Mouse (Mus musculus) hindbrain, postnatal 0 days (tissue): Measurements from ENCODE around the gene Ascl3. TPM values are rescaled to one million over a fixed set of nuclear protein-coding genes. Genes with fewer than 3 reads are reported as not detected.

ENCODE experiments used
- ATAC-seq: fragments of 200-750 bp; cut with Nextera tagmentation; 2 replicates; pipeline ENCODE4 v1.8.0; 2017; ENCODE audit warnings: mild to moderate bottlenecking, moderate TSS enrichment, moderate library complexity
- DNase-seq: peaks from one replicate; pipeline ENCODE4 v3.0.0-alpha.2; 2015; ENCODE audit warnings: low spot score
- H3K27ac ChIP-seq: fragments of 300-500 bp; sonication (generic); 2 replicates; pipeline ENCODE4 v1.5.1; 2014; ENCODE audit warnings: mild to moderate bottlenecking
- H3K27me3 ChIP-seq: fragments of 300-500 bp; sonication (generic); 2 replicates; pipeline ENCODE4 v1.6.1; 2014; ENCODE audit warnings: low read length, mixed read lengths; ENCODE audit not compliant: insufficient read depth
- H3K36me3 ChIP-seq: fragments of 300-500 bp; sonication (generic); 2 replicates; pipeline ENCODE4 v1.6.1; 2014; ENCODE audit warnings: low read length, mixed read lengths; ENCODE audit not compliant: insufficient read depth
- H3K4me1 ChIP-seq: fragments of 300-500 bp; sonication (generic); 2 replicates; pipeline ENCODE4 v1.6.1; 2014; ENCODE audit warnings: antibody characterized with exemption, low read length, mixed read lengths; ENCODE audit not compliant: insufficient read depth
- H3K4me2 ChIP-seq: fragments of 300-500 bp; sonication (generic); 2 replicates; pipeline ENCODE4 v1.6.1; 2014; ENCODE audit warnings: low read depth, mild to moderate bottlenecking, low read length, moderate library complexity, mixed read lengths
- H3K4me3 ChIP-seq: fragments of 300-500 bp; sonication (generic); 2 replicates; pipeline ENCODE4 v1.5.1; 2014; ENCODE audit warnings: low read length
- H3K9ac ChIP-seq: fragments of 300-500 bp; sonication (generic); replicated peaks from 2 replicates; pipeline ENCODE4 v1.6.1; 2014; ENCODE audit warnings: mild to moderate bottlenecking, low read length, moderate library complexity, mixed read lengths
- H3K9me3 ChIP-seq: fragments of 300-500 bp; sonication (generic); 2 replicates; pipeline ENCODE4 v1.6.1; 2016; ENCODE audit warnings: low read length, mixed read lengths
- CTCF ChIP-seq: IDR thresholded peaks from 2 replicates; pipeline ENCODE4 v1.5.1; 2016; ENCODE audit warnings: antibody characterized with exemption, control low read depth, low read depth
- WGBS: fragments of 180-500 bp; shearing (Covaris S2); extraction: QIAGEN DNeasy Blood & Tissue Kit; methylation state at CpG from one replicate; pipeline ENCODE4 v1.1.7; 2014; 5-methylcytosine and 5-hydroxymethylcytosine counted together
- polyA plus RNA-seq: library from polyadenylated mRNA; unstranded; fragments of >200 nt; fragmentation: Nextera tagmentation; extraction: Ambion mirVana; gene quantifications from 2 replicates; pipeline ENCODE4 v1.2.1, GENCODE M21; 2015
- total RNA-seq: library from RNA; depleted of rRNA; stranded (reverse); fragments of >200 nt; gene quantifications from 2 replicates; pipeline ENCODE4 v1.2.3, GENCODE M21; 2014; rRNA removed

The Ascl3 gene
- not detected in 2 replicates for total RNA-seq
- 0.44 TPM in 1 of 2 replicates, not detected in the other for polyA plus RNA-seq

DNA sequence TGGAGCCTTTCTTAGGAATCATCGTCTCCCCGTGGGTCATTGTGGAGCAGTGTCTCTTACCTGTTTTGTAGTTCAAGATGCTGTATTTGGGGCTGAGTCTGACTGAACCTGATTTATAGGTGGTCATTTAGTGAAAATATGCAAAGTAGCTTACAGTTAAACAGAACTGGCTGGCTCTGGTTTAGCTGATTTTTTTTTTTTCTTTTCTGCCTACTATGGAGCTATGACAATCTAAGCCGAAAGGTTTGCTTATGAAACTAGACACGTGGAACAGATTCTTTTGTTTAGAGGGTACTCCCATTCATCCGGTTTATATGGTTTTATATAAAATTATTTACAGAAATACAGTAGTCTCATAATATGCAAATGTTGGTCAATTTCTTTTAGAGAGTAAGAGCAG, at the start of gene Ascl3:
TSS of gene Ascl3 (minus strand) at position 101 of the 400 bp plus-strand sequence.
- no peak within 1 kb of the TSS for H3K9ac ChIP-seq
- no peak within 1 kb of the TSS for H3K4me3 ChIP-seq
- TF ChIP-seq CTCF: no peak
- no peaks in the 10 kb centered on the region for H3K27me3 ChIP-seq
- H3K9me3 ChIP-seq: no peaks in the 10 kb centered on the region
- ATAC-seq: no peak
- no peak within 1 kb of the TSS for H3K27ac ChIP-seq
- H3K4me2 ChIP-seq: no peak within 1 kb of the TSS
- no peak for DNase-seq
- WGBS: 79% methylated on average over 5 of the region's 5 CpGs
- peaks cover 20% of the 10 kb centered on the region for H3K36me3 ChIP-seq
- no peaks in the 10 kb centered on the region for H3K4me1 ChIP-seq

- no peaks in the 10 kb centered on the region for H3K9me3 ChIP-seq
- H3K4me2 ChIP-seq: peak overlapping the region; percentile 90
- peak overlapping the region; percentile 64 for H3K9ac ChIP-seq
- TF ChIP-seq CTCF: no peak
- ATAC-seq: peak; percentile 64
- under 1% methylated on average over 24 of the region's 24 CpGs for WGBS
- no peaks in the 10 kb centered on the region for H3K36me3 ChIP-seq
- H3K4me3 ChIP-seq: peak overlapping the region; percentile 68
- peaks cover 3% of the 10 kb centered on the region; the same call in 1 of the 2 replicates for H3K27me3 ChIP-seq
- H3K27ac ChIP-seq: peak overlapping the region; percentile 48; the same call in 1 of the 2 replicates
- H3K4me1 ChIP-seq: peaks cover 3% of the 10 kb centered on the region; the same call in 1 of the 2 replicates
- DNase-seq: no peak
Observed at GRCm38 (mm10) chr7:109781087-109781469, 49.6 kb upstream of the Ascl3 start.

- no peak for DNase-seq
- H3K9ac ChIP-seq: no peak overlapping the region
Observed at GRCm38 (mm10) chr7:109772251-109772650, 40.7 kb upstream of the Ascl3 start.

DNA sequence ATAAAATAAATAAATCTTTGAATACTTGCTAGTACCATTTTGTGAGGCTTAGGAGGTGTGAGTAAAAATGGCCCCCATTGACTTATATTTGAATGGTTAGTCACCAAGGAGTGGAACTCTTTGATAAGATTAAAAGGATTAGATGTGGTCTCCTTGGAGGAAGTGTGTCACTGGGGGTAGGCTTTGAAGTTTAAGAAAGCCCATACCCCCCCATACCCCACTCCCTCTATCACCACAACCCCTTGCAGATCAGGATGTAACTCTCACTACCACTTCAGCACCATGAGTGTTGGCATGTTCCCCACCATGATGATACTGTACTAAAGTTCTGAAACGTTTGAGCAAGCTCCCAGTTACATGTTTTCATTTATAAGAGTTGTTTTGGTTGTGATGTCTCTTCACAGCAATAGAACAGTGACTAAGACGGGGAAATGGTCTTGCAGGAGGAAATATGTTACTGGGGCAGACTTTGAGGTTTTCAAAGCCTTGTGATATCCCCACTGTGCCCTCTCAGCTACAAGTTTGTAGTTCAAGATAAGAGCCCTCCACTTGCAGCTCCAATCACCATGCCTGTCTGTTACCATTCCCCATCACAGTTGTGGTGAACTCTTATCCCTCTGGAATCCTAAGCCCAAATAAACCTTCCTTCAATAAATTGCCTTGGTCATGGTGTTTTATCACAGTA, 37.3 kb upstream of the Ascl3 start:
- Histone ChIP-seq H3K4me2 (no peak overlapping the region), H3K4me1 (no peaks in the 10 kb centered on the region), H3K9me3 (no peaks in the 10 kb centered on the region), H3K9ac (no peak overlapping the region), H3K27ac (no peak overlapping the region), H3K36me3 (no peaks in the 10 kb centered on the region), H3K4me3 (no peak overlapping the region), H3K27me3 (no peaks in the 10 kb centered on the region)
- ATAC-seq: no peak
- WGBS: 59% methylated on average over 2 of the region's 2 CpGs
- DNase-seq: no peak
- TF ChIP-seq CTCF: no peak

More at GRCm38 (mm10) chr7:109772251-109772650, 40.7 kb upstream of the Ascl3 start:
- H3K4me1 ChIP-seq: no peaks in the 10 kb centered on the region
- no peak overlapping the region for H3K4me2 ChIP-seq
- H3K9me3 ChIP-seq: no peaks in the 10 kb centered on the region
- no peak for TF ChIP-seq CTCF
- no peak overlapping the region for H3K4me3 ChIP-seq
- H3K27ac ChIP-seq: no peak overlapping the region
- no peaks in the 10 kb centered on the region for H3K27me3 ChIP-seq
- ATAC-seq: no peak
- H3K36me3 ChIP-seq: no peaks in the 10 kb centered on the region

DNA sequence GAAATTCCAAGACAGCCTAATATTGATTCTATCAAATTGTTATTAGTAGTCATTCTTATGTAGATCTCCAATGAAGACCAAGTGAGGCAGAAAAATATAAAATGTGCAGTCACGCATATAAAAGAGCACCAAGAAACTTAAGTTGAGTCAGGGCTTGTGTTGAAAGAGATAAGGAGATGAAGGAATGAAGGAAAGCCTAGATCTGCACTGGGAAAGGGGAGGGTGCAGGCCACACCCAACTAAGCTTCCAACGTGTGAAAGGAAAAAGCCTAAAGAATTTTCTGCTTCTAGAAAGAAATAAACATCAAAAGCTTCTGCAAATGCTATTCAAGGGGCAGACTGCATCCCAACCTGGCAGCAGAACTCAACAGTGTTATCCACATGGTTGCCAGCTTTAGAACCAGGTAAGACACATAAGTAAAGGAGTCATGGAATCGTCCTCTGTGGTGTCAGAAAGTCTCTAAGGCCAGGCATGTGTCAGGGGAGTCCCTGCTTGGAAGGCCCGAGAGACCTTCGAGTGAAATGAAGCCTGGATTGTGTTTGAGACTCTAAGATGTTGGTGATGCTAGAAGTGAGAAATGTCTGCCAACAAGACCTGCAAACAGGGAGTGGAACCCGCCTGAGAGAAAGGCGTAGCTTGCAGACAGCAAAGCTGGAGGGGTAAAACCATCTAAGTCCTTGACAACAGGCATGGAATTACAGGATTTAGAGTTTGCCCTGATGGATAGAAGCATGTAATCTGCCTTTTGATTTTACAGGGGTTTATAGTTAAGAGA, 36.2 kb upstream of the Ascl3 start:
- no peak overlapping the region for H3K4me2 ChIP-seq
- no peak for TF ChIP-seq CTCF
- no peaks in the 10 kb centered on the region for H3K9me3 ChIP-seq
- ATAC-seq (no peak), DNase-seq (no peak)
- no peaks in the 10 kb centered on the region for H3K36me3 ChIP-seq
- H3K9ac ChIP-seq: no peak overlapping the region
- H3K4me3 ChIP-seq: no peak overlapping the region
- H3K4me1 ChIP-seq: no peaks in the 10 kb centered on the region
- no peak overlapping the region for H3K27ac ChIP-seq
- 89% methylated on average over 7 of the region's 7 CpGs for WGBS
- H3K27me3 ChIP-seq: no peaks in the 10 kb centered on the region

GRCm38 (mm10) chr7:109764009-109764408, 32.5 kb upstream of the Ascl3 start:
- TF ChIP-seq CTCF: no peak
- Histone ChIP-seq H3K4me1 (no peaks in the 10 kb centered on the region), H3K4me3 (no peak overlapping the region), H3K9me3 (no peaks in the 10 kb centered on the region), H3K36me3 (no peaks in the 10 kb centered on the region), H3K27ac (no peak overlapping the region), H3K4me2 (no peak overlapping the region), H3K27me3 (no peaks in the 10 kb centered on the region), H3K9ac (no peak overlapping the region)
- WGBS: 65% methylated on average over 2 of the region's 2 CpGs
- no peak for DNase-seq
- no peak for ATAC-seq

GRCm38 (mm10) chr7:109756291-109756690, 24.8 kb upstream of the Ascl3 start:
- 94% methylated on average over 3 of the region's 3 CpGs for WGBS
- Histone ChIP-seq H3K27me3 (no peaks in the 10 kb centered on the region), H3K4me3 (no peak overlapping the region), H3K4me1 (peaks cover 1% of the 10 kb centered on the region; the same call in 1 of the 2 replicates), H3K27ac (no peak overlapping the region), H3K36me3 (no peaks in the 10 kb centered on the region), H3K4me2 (no peak overlapping the region), H3K9ac (no peak overlapping the region), H3K9me3 (no peaks in the 10 kb centered on the region)
- ATAC-seq (no peak), DNase-seq (no peak)
- no peak for TF ChIP-seq CTCF
